23 mouse cellular contexts compared by ENCODE assay signal in the genomic region with DNA sequence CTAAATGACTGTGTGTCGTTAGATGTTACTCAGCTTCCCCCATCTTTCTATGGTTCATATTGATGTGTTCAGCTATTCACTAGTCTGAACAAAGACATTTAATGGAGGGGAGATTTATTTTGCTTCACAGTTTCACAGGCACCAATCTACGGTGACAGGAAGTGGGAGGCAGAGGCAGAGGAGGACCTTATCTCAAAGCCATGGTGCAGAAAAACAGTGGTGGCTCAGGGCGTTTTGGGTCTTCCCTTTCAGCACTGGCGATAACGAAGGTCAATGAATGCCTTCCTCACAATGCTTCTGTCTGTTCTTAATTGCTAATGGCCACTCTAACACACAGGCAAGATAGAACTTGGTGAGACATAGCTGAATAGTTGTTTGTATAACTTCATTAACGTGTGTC. TPM values are rescaled to one million over a fixed set of nuclear protein-coding genes. Genes with fewer than 3 reads are reported as not detected.
DNase-seq lines count a peak whose midpoint lies in the region; ATAC-seq and TF ChIP-seq lines count a peak whose summit lies in the region.
"Had no signal": no experiment of that assay in that cellular context is flagged by ENCODE, and none has a peak within 500 bp of the region (broad histone marks: within the 10 kb centered on the region; RNA-seq: fewer than 3 reads in every experiment).

No protein-coding gene starts in this region.

- 23% methylated on average over 6 of the region's 6 CpGs for WGBS in liver, embryonic 14.5 days (ENCODE audit: insufficient replicate concordance)
- WGBS in hindbrain, embryonic 16.5 days, result 78% methylated on average over 6 of the region's 6 CpGs

- no peaks in the 10 kb centered on the region for H3K36me3 ChIP-seq in liver, embryonic 14.5 days (replicated peaks; ENCODE audit: control insufficient read depth, insufficient read depth, low read depth)
- H3K36me3 ChIP-seq in hindbrain, embryonic 16.5 days (ENCODE audit: control insufficient read depth, insufficient read depth, low read length), result no peaks in the 10 kb centered on the region
- H3K36me3 ChIP-seq: embryonic facial prominence, embryonic 13.5 days; forebrain, embryonic 10.5 days; G1E; kidney, embryonic 15.5 days had no signal

- peak overlapping the region; percentile 52 for H3K27ac ChIP-seq in liver, embryonic 14.5 days
- H3K27ac ChIP-seq in hindbrain, embryonic 16.5 days (ENCODE audit: low read depth, low read length), result no peak overlapping the region
- H3K27ac ChIP-seq: embryonic facial prominence, embryonic 13.5 days; forebrain, embryonic 10.5 days; kidney, embryonic 15.5 days; layer of hippocampus, adult 2 months; macrophage had no signal

- peak overlapping the region; percentile 24 for H3K9ac ChIP-seq in liver, embryonic 14.5 days (replicated peaks)
- H3K9ac ChIP-seq in hindbrain, embryonic 16.5 days (ENCODE audit: low read depth, low read length), result no peak overlapping the region
- H3K9ac ChIP-seq: embryonic facial prominence, embryonic 13.5 days; kidney, embryonic 15.5 days; lung, embryonic 14.5 days had no signal

- peak; percentile 53 for TF ChIP-seq EP300 in liver, embryonic 14.5 days (IDR thresholded peaks at IDR 0.05; ENCODE audit: low read depth)

- DNase-seq in thymus, postnatal 25 days, result peak; percentile 8
- DNase-seq in thymus, postnatal 10 days (ENCODE audit: low spot score in 2 of 2), result no peak
- peak; percentile 42 to 49 (median 43) for DNase-seq in liver, embryonic 14.5 days (ENCODE audit: low read depth in 3 of 3, low spot score in 3 of 3)
- no peak for DNase-seq in adrenal gland, postnatal 4 days (ENCODE audit: low spot score in 2 of 2)
- no peak for DNase-seq in adrenal gland, adult (ENCODE audit: inconsistent age in 2 of 2, low spot score in 1 of 2)
- DNase-seq: adrenal gland, postnatal 10 days; cerebellum, adult 8-10 months; gastrocnemius, postnatal 25 days; lung, embryonic 14.5 days had no signal

- TF ChIP-seq CTCF in liver, embryonic 14.5 days (IDR thresholded peaks at IDR 0.05; ENCODE audit: low read depth), result no peak

- no peaks in the 10 kb centered on the region for H3K27me3 ChIP-seq in liver, embryonic 14.5 days (ENCODE audit: control insufficient read depth, insufficient read depth, low read length)
- no peaks in the 10 kb centered on the region for H3K27me3 ChIP-seq in hindbrain, embryonic 16.5 days (replicated peaks; ENCODE audit: control insufficient read depth, insufficient read depth, low read length)
- H3K27me3 ChIP-seq: embryonic facial prominence, embryonic 13.5 days; kidney, embryonic 15.5 days had no signal

- ATAC-seq in common myeloid progenitor, adult 5-6 weeks (replicated peaks; ENCODE audit: low read depth, poor library complexity, severe bottlenecking), result 0 out of 2 replicates have a peak, but pooled peaks have one; percentile 45
- peak; percentile 55; the same call in 1 of the 2 replicates for ATAC-seq in liver, embryonic 14.5 days (ENCODE audit: insufficient read depth)
- no peak for ATAC-seq in hindbrain, embryonic 16.5 days
- ATAC-seq: inflammation-experienced regulatory T-cells, adult 6 months; midbrain, embryonic 16.5 days had no signal

- peaks cover 30 to 36% of the 10 kb centered on the region in 2 experiments for H3K4me1 ChIP-seq in liver, embryonic 14.5 days (replicated peaks; ENCODE audit: control insufficient read depth in 2 of 2, insufficient read depth in 2 of 2, low read length in 1 of 2)
- H3K4me1 ChIP-seq in hindbrain, embryonic 16.5 days (ENCODE audit: control insufficient read depth, insufficient read depth, low read depth, low read length), result no peaks in the 10 kb centered on the region
- H3K4me1 ChIP-seq: embryonic facial prominence, embryonic 13.5 days; kidney, embryonic 15.5 days had no signal

- no peaks in the 10 kb centered on the region for H3K9me3 ChIP-seq in liver, embryonic 14.5 days (ENCODE audit: control insufficient read depth, low read length)
- no peaks in the 10 kb centered on the region for H3K9me3 ChIP-seq in hindbrain, embryonic 16.5 days (ENCODE audit: control insufficient read depth, low read length)
- H3K9me3 ChIP-seq: embryonic facial prominence, embryonic 13.5 days; forebrain, embryonic 10.5 days; G1E; kidney, embryonic 15.5 days had no signal

- peak overlapping the region; percentile 44 for H3K4me2 ChIP-seq in liver, embryonic 14.5 days (ENCODE audit: low read depth)
- no peak overlapping the region for H3K4me2 ChIP-seq in hindbrain, embryonic 16.5 days (ENCODE audit: low read length)
- H3K4me2 ChIP-seq: embryonic facial prominence, embryonic 13.5 days; kidney, embryonic 15.5 days; lung, embryonic 14.5 days had no signal

- H3K4me3 ChIP-seq in liver, embryonic 14.5 days (ENCODE audit: insufficient read depth in 1 of 2, low read depth in 2 of 2, low read length in 2 of 2), result 0 out of 4 replicates have a peak overlapping the region, but pooled peaks of 1 of the 2 experiments have one; percentile 8
- H3K4me3 ChIP-seq in hindbrain, embryonic 16.5 days (ENCODE audit: low read length), result no peak overlapping the region
- H3K4me3 ChIP-seq: embryonic facial prominence, embryonic 13.5 days; forebrain, embryonic 10.5 days; kidney, embryonic 15.5 days; layer of hippocampus, adult 2 months had no signal

RNA-seq across cellular contexts. Expression of a gene that starts 5.6 kb away (rescaled TPM):
- not detected in 2 replicates for total RNA-seq in common myeloid progenitor, adult 5-6 weeks (2017)
- 0.17 and 0.66 TPM in 2 replicates for polyA plus RNA-seq in liver, embryonic 14.5 days (2012; rRNA removed)
- polyA plus RNA-seq in liver, embryonic 14.5 days (2014; fragmentation: Nextera tagmentation; extraction: Ambion mirVana), result 0.80 and 1.2 TPM in 2 replicates
- total RNA-seq in adrenal gland, postnatal 4 days (2021), result not detected
- polyA plus RNA-seq in hindbrain, embryonic 16.5 days (2015; fragmentation: Nextera tagmentation; extraction: Ambion mirVana), result not detected in 2 replicates
- total RNA-seq: adrenal gland, postnatal 10 days; gastrocnemius, postnatal 25 days; hematopoietic stem cell, adult 5-6 weeks; layer of hippocampus, adult 2 months; left cerebral cortex, adult 8-10 months had no signal
- polyA plus RNA-seq: embryonic facial prominence, embryonic 13.5 days; forebrain, embryonic 10.5 days; heart, embryonic 14.5 days; inflammation-experienced regulatory T-cells, adult 6 months; kidney, embryonic 15.5 days; limb, embryonic 11.5 days; lung, embryonic 14.5 days; macrophage; midbrain, embryonic 16.5 days had no signal

RNA-seq across cellular contexts. Expression of a gene that starts 33.1 kb away (rescaled TPM):
- 38.4 and 41.7 TPM in 2 replicates for total RNA-seq in common myeloid progenitor, adult 5-6 weeks (2017)
- 3.9 and 6.3 TPM in 2 replicates for polyA plus RNA-seq in liver, embryonic 14.5 days (2012; rRNA removed)
- polyA plus RNA-seq in liver, embryonic 14.5 days (2014; fragmentation: Nextera tagmentation; extraction: Ambion mirVana), result 7.5 and 8.5 TPM in 2 replicates
- total RNA-seq in adrenal gland, postnatal 4 days (2021), result 10 to 100 TPM; 24.2 to 25.0 TPM
- polyA plus RNA-seq in hindbrain, embryonic 16.5 days (2015; fragmentation: Nextera tagmentation; extraction: Ambion mirVana), result 7.4 and 10.3 TPM in 2 replicates

RNA-seq across cellular contexts. Expression of a gene that starts 54.6 kb away (rescaled TPM):
- total RNA-seq in common myeloid progenitor, adult 5-6 weeks (2017), result 58.4 and 72.0 TPM in 2 replicates
- 32.0 and 33.6 TPM in 2 replicates for polyA plus RNA-seq in liver, embryonic 14.5 days (2012; rRNA removed)
- polyA plus RNA-seq in liver, embryonic 14.5 days (2014; fragmentation: Nextera tagmentation; extraction: Ambion mirVana), result 87.4 and 92.5 TPM in 2 replicates
- total RNA-seq in adrenal gland, postnatal 4 days (2021), result 100 to 1,000 TPM; 129 to 137 TPM
- 148 TPM in 2 replicates for polyA plus RNA-seq in hindbrain, embryonic 16.5 days (2015; fragmentation: Nextera tagmentation; extraction: Ambion mirVana)

Comparison
In these comparisons a context has a peak if more than half of its experiments do, and no peak if none do; other contexts are left out.
1. DNase-seq: peak in thymus, postnatal 25 days (single experiment) and liver, embryonic 14.5 days (3 of 3); none in thymus, postnatal 10 days (0 of 2), adrenal gland, postnatal 4 days (0 of 2) and adrenal gland, adult (0 of 2).